Mouse (Mus musculus) adrenal gland, adult (tissue): ENCODE data around the gene Snapin.

Experiments used
- DNase-seq, 2 experiments: peaks; one replicate each; pipeline ENCODE4 v3.0.0; 2022 to 2023; ENCODE audit warnings: low spot score in 1 of 2; ENCODE audit not compliant: inconsistent age in 2 of 2

Snapin gene

GRCm38 (mm10) chr3:90460315-90460714, 30.5 kb downstream of the Snapin start:
- peak in 1 of 2 experiments; percentile 50 for DNase-seq

DNA sequence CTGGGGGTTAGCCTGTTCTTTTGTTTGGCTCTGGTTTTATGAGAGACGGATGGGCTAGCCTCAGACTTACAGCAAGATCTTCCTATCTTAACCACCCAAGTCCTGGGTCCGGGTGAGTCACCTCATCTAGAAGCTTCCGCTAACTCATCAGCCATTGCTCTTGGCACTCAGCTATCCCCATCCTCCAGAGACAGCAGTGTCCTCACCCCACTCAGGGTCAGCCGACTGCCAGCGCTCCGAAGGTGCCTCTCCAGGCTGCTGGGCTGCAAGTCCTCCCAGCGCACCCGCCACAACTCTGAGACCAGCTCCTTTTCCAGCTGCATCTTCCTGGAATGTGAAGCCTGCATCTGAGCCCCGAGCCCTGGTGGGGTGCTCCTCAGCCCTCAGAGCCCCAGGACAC, 31.1 kb downstream of the Snapin start:
- DNase-seq, result peak in 1 of 2 experiments; percentile 70

GRCm38 (mm10) chr3:90454931-90455330, 35.9 kb downstream of the Snapin start:
- peak; percentile 10 to 29 for DNase-seq

DNA sequence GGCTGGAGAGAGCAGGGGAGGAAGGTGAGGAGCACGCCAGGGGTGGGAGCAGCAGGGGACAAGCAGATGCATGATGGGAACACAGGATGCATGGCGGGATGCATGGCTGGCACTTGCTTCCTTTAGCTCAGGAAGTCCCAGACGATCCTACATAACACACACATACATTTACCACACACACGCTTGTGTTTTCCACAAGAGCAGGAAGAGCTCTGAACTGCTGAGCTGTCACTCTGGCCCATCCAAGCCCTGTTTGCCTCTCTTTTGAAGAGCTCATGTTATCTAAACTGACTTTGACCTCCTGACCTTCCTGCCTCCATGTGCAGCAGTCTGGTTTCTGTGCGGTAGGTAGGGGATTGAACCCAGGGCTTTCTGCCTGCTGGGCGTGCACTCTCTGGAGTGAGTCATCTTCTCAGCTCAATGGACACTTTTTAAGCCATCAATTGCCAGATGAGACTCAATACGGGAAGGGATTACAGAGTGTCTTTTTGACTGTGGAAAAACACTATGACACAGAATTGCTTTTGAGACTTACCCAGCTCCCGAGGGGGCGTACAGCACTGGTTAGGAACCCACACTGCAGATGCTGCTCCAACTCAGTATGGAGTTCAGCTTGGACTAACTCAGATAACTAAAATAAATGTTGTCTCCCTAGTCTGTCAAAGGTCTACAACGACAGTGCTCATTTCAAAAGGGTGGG, 39.3 kb downstream of the Snapin start:
- peak in 1 of 2 experiments; percentile 66 for DNase-seq

GRCm38 (mm10) chr3:90450874-90451273, 40.0 kb downstream of the Snapin start:
- DNase-seq, result no peak

DNA sequence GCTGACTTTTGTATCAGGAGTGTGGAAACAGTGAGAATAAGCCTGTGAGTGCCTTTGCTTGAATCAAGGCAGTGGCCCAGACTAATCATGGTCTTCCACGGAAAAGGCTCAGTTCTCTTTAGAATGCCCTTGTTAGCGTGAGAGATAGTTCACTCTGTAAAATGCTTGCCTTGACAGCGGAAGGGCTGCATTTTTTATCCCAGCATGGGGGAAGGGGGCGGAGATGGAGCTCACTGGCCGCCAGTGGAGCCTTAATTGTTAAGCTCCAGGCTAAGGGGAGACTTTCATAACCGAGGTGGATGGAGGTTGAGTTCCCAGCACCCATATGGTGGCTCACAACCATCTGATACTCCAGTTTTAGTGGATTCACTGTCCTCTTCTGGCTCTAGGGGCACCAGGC, 42.2 kb downstream of the Snapin start:
- DNase-seq, result no peak

DNA sequence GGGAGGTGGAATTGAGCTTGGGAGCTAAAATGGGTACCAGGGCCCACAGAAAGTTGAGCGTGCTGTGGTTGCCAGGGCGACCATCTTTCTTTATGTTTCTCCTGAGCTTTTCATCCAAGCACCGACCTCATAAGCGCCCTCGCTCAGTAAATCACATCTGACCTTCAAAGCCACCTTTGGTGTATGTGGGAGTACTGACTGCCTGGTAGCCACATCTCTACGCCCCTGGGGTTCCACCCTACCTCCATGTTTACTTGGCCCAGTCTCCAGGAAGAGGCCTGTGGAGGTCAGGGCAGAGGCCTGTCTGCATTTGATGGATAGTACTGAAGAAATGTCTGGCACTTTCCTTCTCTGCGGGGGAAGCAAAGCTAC, 43.7 kb downstream of the Snapin start:
- peak in 1 of 2 experiments; percentile 55 for DNase-seq

GRCm38 (mm10) chr3:90446389-90447122, 44.3 kb downstream of the Snapin start:
- DNase-seq, result peak; percentile 92 to 96

GRCm38 (mm10) chr3:90445417-90446200, 45.2 kb downstream of the Snapin start:
- peak in 1 of 2 experiments; percentile 76 for DNase-seq

DNA sequence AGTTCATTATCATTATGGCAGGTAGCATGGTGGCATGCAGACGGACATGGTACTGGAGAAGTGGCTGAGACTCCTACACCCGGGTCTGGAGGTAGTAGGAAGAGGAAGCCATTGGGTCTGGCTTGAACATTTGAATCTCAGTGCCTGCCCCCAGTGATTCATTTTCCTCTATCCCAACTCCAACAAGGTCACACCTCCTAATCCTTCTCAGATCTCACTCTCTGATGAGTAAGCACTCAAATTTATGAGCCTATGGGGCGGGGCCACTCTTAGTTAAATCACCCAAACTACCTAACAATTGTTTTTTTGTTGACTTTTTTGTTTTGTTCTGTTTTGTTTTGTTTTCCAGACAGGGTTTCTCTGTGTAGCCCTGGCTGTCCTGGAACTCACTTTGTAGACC, 46.9 kb downstream of the Snapin start:
- DNase-seq, result peak in 1 of 2 experiments; percentile 78

- DNase-seq, result no peak
Observed at GRCm38 (mm10) chr3:90440756-90441155, 50.1 kb downstream of the Snapin start.
